Mouse (Mus musculus) E14TG2a.4 (cell line): Measurements from ENCODE around the gene Rgl3.

Experiments used
- CTCF ChIP-seq: conservative IDR thresholded peaks from 2 replicates; pipeline ENCODE4 v1.5.1; 2014; ENCODE audit warnings: low read length
- NANOG ChIP-seq: IDR thresholded peaks from 2 replicates; pipeline ENCODE4 v1.6.1; 2014; ENCODE audit warnings: borderline replicate concordance, low read length, mixed read lengths

GRCm38 (mm10) chr9:21924099-21924493 is 65.2 kb downstream of the Rgl3 start:
- TF ChIP-seq CTCF = no peak
- TF ChIP-seq NANOG = no peak
